Mouse (Mus musculus) B cell, adult 2 months (primary cell): ENCODE data around the gene Sipa1.
A peak's percentile ranks its signal among the peaks of the same experiment; 100 is the strongest.

Source experiments
- DNase-seq, 2 experiments: peaks; one replicate each; pipeline ENCODE4 v3.0.0; 2022

Gene Sipa1

DNA sequence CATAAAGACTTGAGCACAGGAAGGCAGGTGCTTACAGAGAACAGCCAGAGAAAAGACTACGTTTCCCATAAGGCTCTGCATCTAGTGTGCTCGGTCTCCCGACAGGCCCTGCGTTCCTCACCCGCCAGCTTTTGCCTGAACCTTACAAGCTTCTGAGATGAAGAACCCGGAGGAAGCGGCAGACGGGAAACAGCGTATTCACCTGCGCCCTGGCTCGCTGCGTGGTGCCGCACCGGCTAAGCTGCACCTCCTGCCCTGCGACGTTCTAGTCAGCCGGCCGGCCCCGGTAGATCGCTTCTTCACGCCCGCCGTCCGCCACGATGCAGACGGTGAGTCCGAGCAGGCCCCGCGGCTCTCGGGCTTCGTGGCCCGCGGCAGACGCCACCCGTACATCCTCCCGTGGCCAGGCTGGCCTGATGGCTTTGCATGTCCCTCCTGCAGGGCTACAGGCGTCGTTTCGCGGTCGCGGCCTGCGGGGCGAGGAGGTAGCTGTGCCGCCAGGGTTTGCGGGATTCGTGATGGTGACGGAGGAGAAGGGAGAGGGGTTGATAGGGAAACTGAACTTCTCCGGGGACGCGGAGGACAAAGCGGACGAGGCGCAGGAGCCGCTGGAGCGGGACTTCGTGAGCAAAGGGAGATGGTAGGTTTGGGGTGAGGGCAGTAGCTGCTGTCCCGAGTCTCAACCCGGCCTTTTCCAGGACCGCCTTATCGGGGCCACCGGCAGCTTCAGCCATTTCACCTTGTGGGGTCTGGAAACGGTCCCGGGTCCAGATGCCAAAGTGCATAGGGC lies 61.6 kb downstream of the Sipa1 start, which contains the start of gene Rnaseh2c:
Gene Rnaseh2c, plus strand, starts transcription at position 122 of the 790 bp plus-strand sequence.
- DNase-seq, result peak; percentile 75 to 78
